Mouse (Mus musculus): Measurements from ENCODE around the gene Bmi1. TPM values are rescaled to one million over a fixed set of nuclear protein-coding genes. Genes with fewer than 3 reads are reported as not detected.

The Bmi1 gene
- polyA plus RNA-seq (2015; fragmentation: Nextera tagmentation; extraction: Ambion mirVana) = 20.8 TPM in 2 replicates

GRCm38 (mm10) chr2:18676936-18677491 is at the start of gene Bmi1:
Gene Bmi1, plus strand, starts transcription at chr2:18677018.
- Histone ChIP-seq H3K27ac (ENCODE audit: low read length) (peak within 1 kb of the TSS; percentile 94), H3K4me1 (replicated peaks; ENCODE audit: control insufficient read depth, insufficient read depth, low read length) (peaks cover 21% of the 10 kb centered on the region), H3K4me3 (ENCODE audit: low read length) (peak within 1 kb of the TSS; percentile 84), H3K9me3 (ENCODE audit: control insufficient read depth, low read length) (no peaks in the 10 kb centered on the region), H3K27me3 (ENCODE audit: control insufficient read depth, insufficient read depth, low read depth, low read length) (peaks cover 5% of the 10 kb centered on the region), H3K36me3 (ENCODE audit: control insufficient read depth, insufficient read depth, low read length) (no peaks in the 10 kb centered on the region), H3K4me2 (ENCODE audit: low read depth, low read length) (peak within 1 kb of the TSS; percentile 87), H3K9ac (ENCODE audit: low read length) (peak within 1 kb of the TSS; percentile 94)
- peak; percentile 71 for ATAC-seq (ENCODE audit: low read depth)
- under 1% methylated on average over 49 of the region's 77 CpGs for WGBS

- WGBS = 58% methylated on average over 5 of the region's 5 CpGs
- Histone ChIP-seq H3K27ac (ENCODE audit: low read length) (no peak overlapping the region), H3K36me3 (ENCODE audit: control insufficient read depth, insufficient read depth, low read length) (no peaks in the 10 kb centered on the region), H3K4me1 (replicated peaks; ENCODE audit: control insufficient read depth, insufficient read depth, low read length) (no peaks in the 10 kb centered on the region), H3K4me2 (ENCODE audit: low read depth, low read length) (no peak overlapping the region), H3K4me3 (ENCODE audit: low read length) (no peak overlapping the region), H3K9ac (ENCODE audit: low read length) (no peak overlapping the region), H3K9me3 (ENCODE audit: control insufficient read depth, low read length) (no peaks in the 10 kb centered on the region), H3K27me3 (ENCODE audit: control insufficient read depth, insufficient read depth, low read depth, low read length) (no peaks in the 10 kb centered on the region)
- ATAC-seq (ENCODE audit: low read depth) = no peak
Observed at GRCm38 (mm10) chr2:18630547-18630946, 46.3 kb upstream of the Bmi1 start.

- Histone ChIP-seq H3K4me3 (ENCODE audit: low read length) (no peak overlapping the region), H3K27ac (ENCODE audit: low read length) (no peak overlapping the region), H3K4me2 (ENCODE audit: low read depth, low read length) (no peak overlapping the region), H3K9me3 (ENCODE audit: control insufficient read depth, low read length) (no peaks in the 10 kb centered on the region), H3K4me1 (replicated peaks; ENCODE audit: control insufficient read depth, insufficient read depth, low read length) (no peaks in the 10 kb centered on the region), H3K27me3 (ENCODE audit: control insufficient read depth, insufficient read depth, low read depth, low read length) (no peaks in the 10 kb centered on the region), H3K9ac (ENCODE audit: low read length) (no peak overlapping the region), H3K36me3 (ENCODE audit: control insufficient read depth, insufficient read depth, low read length) (no peaks in the 10 kb centered on the region)
- no peak for ATAC-seq (ENCODE audit: low read depth)
- WGBS = 79% methylated on average over 8 of the region's 8 CpGs
Observed at GRCm38 (mm10) chr2:18635052-18635451, 41.8 kb upstream of the Bmi1 start.

GRCm38 (mm10) chr2:18648563-18648962 is 28.3 kb upstream of the Bmi1 start:
- no peaks in the 10 kb centered on the region for H3K27me3 ChIP-seq (ENCODE audit: control insufficient read depth, insufficient read depth, low read depth, low read length)
- no peak for ATAC-seq (ENCODE audit: low read depth)
- H3K4me2 ChIP-seq (ENCODE audit: low read depth, low read length) = no peak overlapping the region
- H3K36me3 ChIP-seq (ENCODE audit: control insufficient read depth, insufficient read depth, low read length) = no peaks in the 10 kb centered on the region
- H3K27ac ChIP-seq (ENCODE audit: low read length) = no peak overlapping the region
- WGBS = 74% methylated on average over 3 of the region's 4 CpGs
- H3K9ac ChIP-seq (ENCODE audit: low read length) = no peak overlapping the region
- H3K4me3 ChIP-seq (ENCODE audit: low read length) = no peak overlapping the region
- H3K9me3 ChIP-seq (ENCODE audit: control insufficient read depth, low read length) = no peaks in the 10 kb centered on the region
- H3K4me1 ChIP-seq (replicated peaks; ENCODE audit: control insufficient read depth, insufficient read depth, low read length) = no peaks in the 10 kb centered on the region

- no peaks in the 10 kb centered on the region for H3K27me3 ChIP-seq (ENCODE audit: control insufficient read depth, insufficient read depth, low read depth, low read length)
- H3K4me3 ChIP-seq (ENCODE audit: low read length) = no peak overlapping the region
- no peak overlapping the region for H3K27ac ChIP-seq (ENCODE audit: low read length)
- no peak overlapping the region for H3K4me2 ChIP-seq (ENCODE audit: low read depth, low read length)
- WGBS = 45% methylated on average over 5 of the region's 5 CpGs
- no peaks in the 10 kb centered on the region for H3K4me1 ChIP-seq (replicated peaks; ENCODE audit: control insufficient read depth, insufficient read depth, low read length)
- no peaks in the 10 kb centered on the region for H3K9me3 ChIP-seq (ENCODE audit: control insufficient read depth, low read length)
- H3K9ac ChIP-seq (ENCODE audit: low read length) = no peak overlapping the region
- ATAC-seq (ENCODE audit: low read depth) = no peak
- no peaks in the 10 kb centered on the region for H3K36me3 ChIP-seq (ENCODE audit: control insufficient read depth, insufficient read depth, low read length)
Observed at GRCm38 (mm10) chr2:18654821-18655220, 22.0 kb upstream of the Bmi1 start.

- 69% methylated on average over 3 of the region's 3 CpGs for WGBS
- ATAC-seq (ENCODE audit: low read depth) = no peak
Observed at GRCm38 (mm10) chr2:18664003-18664402, 12.8 kb upstream of the Bmi1 start.

GRCm38 (mm10) chr2:18671041-18671440 is 5.8 kb upstream of the Bmi1 start:
- Histone ChIP-seq H3K27me3 (ENCODE audit: control insufficient read depth, insufficient read depth, low read depth, low read length) (no peaks in the 10 kb centered on the region), H3K4me3 (ENCODE audit: low read length) (no peak overlapping the region), H3K9ac (ENCODE audit: low read length) (no peak overlapping the region), H3K4me1 (replicated peaks; ENCODE audit: control insufficient read depth, insufficient read depth, low read length) (peaks cover 9% of the 10 kb centered on the region), H3K36me3 (ENCODE audit: control insufficient read depth, insufficient read depth, low read length) (no peaks in the 10 kb centered on the region), H3K4me2 (ENCODE audit: low read depth, low read length) (no peak overlapping the region), H3K27ac (ENCODE audit: low read length) (no peak overlapping the region), H3K9me3 (ENCODE audit: control insufficient read depth, low read length) (no peaks in the 10 kb centered on the region)
- ATAC-seq (ENCODE audit: low read depth) = no peak
- WGBS = 45% methylated on average over 6 of the region's 6 CpGs

More at GRCm38 (mm10) chr2:18664003-18664402, 12.8 kb upstream of the Bmi1 start:
- H3K9ac ChIP-seq (ENCODE audit: low read length) = no peak overlapping the region
- no peaks in the 10 kb centered on the region for H3K36me3 ChIP-seq (ENCODE audit: control insufficient read depth, insufficient read depth, low read length)
- no peak overlapping the region for H3K4me3 ChIP-seq (ENCODE audit: low read length)
- H3K9me3 ChIP-seq (ENCODE audit: control insufficient read depth, low read length) = no peaks in the 10 kb centered on the region
- no peak overlapping the region for H3K4me2 ChIP-seq (ENCODE audit: low read depth, low read length)
- H3K27ac ChIP-seq (ENCODE audit: low read length) = no peak overlapping the region
- no peaks in the 10 kb centered on the region for H3K4me1 ChIP-seq (replicated peaks; ENCODE audit: control insufficient read depth, insufficient read depth, low read length)
- H3K27me3 ChIP-seq (ENCODE audit: control insufficient read depth, insufficient read depth, low read depth, low read length) = no peaks in the 10 kb centered on the region

- under 1% methylated on average over 78 of the region's 91 CpGs for WGBS
- peak within 1 kb of the TSS; percentile 87 for H3K9ac ChIP-seq (ENCODE audit: low read length)
- H3K36me3 ChIP-seq (ENCODE audit: control insufficient read depth, insufficient read depth, low read length) = no peaks in the 10 kb centered on the region
- no peaks in the 10 kb centered on the region for H3K27me3 ChIP-seq (ENCODE audit: control insufficient read depth, insufficient read depth, low read depth, low read length)
- H3K4me3 ChIP-seq (ENCODE audit: low read length) = peak within 1 kb of the TSS; percentile 73
- H3K27ac ChIP-seq (ENCODE audit: low read length) = peak within 1 kb of the TSS; percentile 99
- peak within 1 kb of the TSS; percentile 66 for H3K4me2 ChIP-seq (ENCODE audit: low read depth, low read length)
- peak; percentile 85 for ATAC-seq (ENCODE audit: low read depth)
- no peaks in the 10 kb centered on the region for H3K9me3 ChIP-seq (ENCODE audit: control insufficient read depth, low read length)
- peaks cover 9% of the 10 kb centered on the region for H3K4me1 ChIP-seq (replicated peaks; ENCODE audit: control insufficient read depth, insufficient read depth, low read length)
Observed at GRCm38 (mm10) chr2:18672133-18672765, 4.6 kb upstream of the Bmi1 start, which contains the start of gene Commd3. Gene Commd3, plus strand, starts transcription at chr2:18672384.

- no peak for ATAC-seq (ENCODE audit: low read depth)
- under 1% methylated on average over 11 of the region's 11 CpGs for WGBS
- no peaks in the 10 kb centered on the region for H3K9me3 ChIP-seq (ENCODE audit: control insufficient read depth, low read length)
- H3K4me3 ChIP-seq (ENCODE audit: low read length) = peak overlapping the region; percentile 73
- H3K4me2 ChIP-seq (ENCODE audit: low read depth, low read length) = peak overlapping the region; percentile 66
- H3K4me1 ChIP-seq (replicated peaks; ENCODE audit: control insufficient read depth, insufficient read depth, low read length) = peaks cover 9% of the 10 kb centered on the region
- peak overlapping the region; percentile 99 for H3K27ac ChIP-seq (ENCODE audit: low read length)
- no peaks in the 10 kb centered on the region for H3K27me3 ChIP-seq (ENCODE audit: control insufficient read depth, insufficient read depth, low read depth, low read length)
- H3K9ac ChIP-seq (ENCODE audit: low read length) = peak overlapping the region; percentile 87
- H3K36me3 ChIP-seq (ENCODE audit: control insufficient read depth, insufficient read depth, low read length) = no peaks in the 10 kb centered on the region
Observed at GRCm38 (mm10) chr2:18672766-18673164, 4.1 kb upstream of the Bmi1 start.
